Mouse (Mus musculus) heart, adult 2 months (tissue): ENCODE data around the gene Cirbp. TPM values are rescaled to one million over a fixed set of nuclear protein-coding genes. Genes with fewer than 3 reads are reported as not detected.

Source experiments
- DNase-seq, 2 experiments: peaks; one replicate each; pipeline ENCODE4 v3.0.0; 2021
- H3K27ac ChIP-seq: fragments of 200-600 bp; 2 replicates; pipeline ENCODE4 v1.8.1; 2022
- H3K27me3 ChIP-seq: fragments of 200-500 bp; 2 replicates; pipeline ENCODE4 v1.6.1; 2012; ENCODE audit warnings: mild to moderate bottlenecking, low read length, inconsistent platforms, mixed read lengths; ENCODE audit not compliant: control insufficient read depth, insufficient read depth
- H3K36me3 ChIP-seq: fragments of 200-500 bp; 2 replicates; pipeline ENCODE4 v1.6.1; 2012; ENCODE audit warnings: low read length, inconsistent platforms; ENCODE audit not compliant: control insufficient read depth, insufficient read depth
- H3K4me1 ChIP-seq: fragments of 200-500 bp; 2 replicates; pipeline ENCODE4 v1.6.1; 2011; ENCODE audit warnings: low read length; ENCODE audit not compliant: control insufficient read depth, insufficient read depth
- H3K4me3 ChIP-seq: fragments of 200-600 bp; 2 replicates; pipeline ENCODE4 v1.8.1; 2022
- H3K79me2 ChIP-seq: fragments of 200-500 bp; replicated peaks from 2 replicates; pipeline ENCODE4 v1.6.1; 2012; ENCODE audit warnings: mild to moderate bottlenecking, inconsistent platforms, low read length, moderate library complexity, mixed read lengths; ENCODE audit not compliant: control insufficient read depth, insufficient read depth
- H3K9ac ChIP-seq: fragments of 200-500 bp; 2 replicates; pipeline ENCODE4 v1.6.1; 2012; ENCODE audit warnings: low read depth, mild to moderate bottlenecking, control low read depth, inconsistent platforms, low read length, mixed read lengths
- CTCF ChIP-seq: fragments of 200-600 bp; IDR thresholded peaks from 2 replicates; pipeline ENCODE4 v1.8.1; 2022; ENCODE audit warnings: antibody characterized with exemption, mild to moderate bottlenecking, moderate library complexity
- EP300 ChIP-seq: fragments of 200-500 bp; IDR thresholded peaks from 2 replicates; pipeline ENCODE4 v1.6.1; 2011; ENCODE audit warnings: low read depth, low read length, control low read depth; ENCODE audit not compliant: insufficient read depth
- POLR2A ChIP-seq: fragments of 200-500 bp; IDR thresholded peaks from 2 replicates; pipeline ENCODE4 v1.6.1; 2011; ENCODE audit warnings: mild to moderate bottlenecking, low read depth, low read length, control low read depth; ENCODE audit not compliant: insufficient read depth
- WGBS: fragments of 180-500 bp; shearing (Covaris S2); methylation state at CpG from one replicate; pipeline ENCODE4 v1.1.7; 2018; 5-methylcytosine and 5-hydroxymethylcytosine counted together
- intact Hi-C: fragments of 180-260 bp; cut with DNase I; formaldehyde crosslinking; loops from one replicate; pipeline ENCODE4 v1.15.1; 2025
- polyA plus RNA-seq: library from polyadenylated mRNA; depleted of rRNA; stranded (reverse); fragments of >200 nt; gene quantifications from 2 replicates; pipeline ENCODE4 v1.2.3, GENCODE M21; 2012
- total RNA-seq, 2 experiments: library from RNA; stranded (reverse); gene quantifications; 2 replicates each; pipeline ENCODE4 v1.2.3; 2021

Cirbp gene
- total and polyA plus RNA-seq, 3 experiments: 34.2 to 85.8 (median 43.2) TPM

- TF ChIP-seq CTCF: no peak
- no peak for TF ChIP-seq EP300
- no peak for TF ChIP-seq POLR2A
- intact Hi-C loops: loop anchor here (5.0 to 10.0 kb wide), 3 partner anchors 48 to 193 kb away; partner anchors contain the start of genes 2310011J03Rik, Mum1, Pcsk4 and Reep6
- Histone ChIP-seq H3K79me2 (no peaks in the 10 kb centered on the region), H3K36me3 (no peaks in the 10 kb centered on the region), H3K4me3 (peak within 1 kb of the TSS; percentile 58), H3K4me1 (no peaks in the 10 kb centered on the region), H3K27ac (peak within 1 kb of the TSS; percentile 40; the same call in 1 of the 2 replicates), H3K9ac (peak within 1 kb of the TSS; percentile 70), H3K27me3 (no peaks in the 10 kb centered on the region)
- 10% methylated on average over 94 of the region's 106 CpGs for WGBS
- DNase-seq: peak; percentile 68 to 73
These were observed 13.6 kb downstream of the Cirbp start, which contains the start of gene Efna2 for GRCm38 (mm10) chr10:80179068-80180051. Efna2 (plus strand) TSS chr10:80179482.

GRCm38 (mm10) chr10:80180288-80180687 is 14.5 kb downstream of the Cirbp start:
- TF ChIP-seq EP300 (no peak), CTCF (no peak), POLR2A (no peak)
- no peak for DNase-seq
- 64% methylated on average over 6 of the region's 6 CpGs for WGBS
- Histone ChIP-seq H3K27me3 (no peaks in the 10 kb centered on the region), H3K9ac (no peak overlapping the region), H3K4me1 (no peaks in the 10 kb centered on the region), H3K36me3 (no peaks in the 10 kb centered on the region), H3K27ac (no peak overlapping the region), H3K4me3 (no peak overlapping the region), H3K79me2 (no peaks in the 10 kb centered on the region)
- intact Hi-C loops: no loop called here

GRCm38 (mm10) chr10:80180823-80181222 is 15.0 kb downstream of the Cirbp start:
- no peak for DNase-seq
- Histone ChIP-seq H3K36me3 (no peaks in the 10 kb centered on the region), H3K9ac (no peak overlapping the region), H3K4me3 (no peak overlapping the region), H3K27ac (no peak overlapping the region), H3K27me3 (no peaks in the 10 kb centered on the region), H3K79me2 (no peaks in the 10 kb centered on the region), H3K4me1 (no peaks in the 10 kb centered on the region)
- intact Hi-C loops: no loop called here
- no peak for TF ChIP-seq CTCF
- TF ChIP-seq POLR2A: no peak
- TF ChIP-seq EP300: no peak
- WGBS: 76% methylated on average over 5 of the region's 5 CpGs

- intact Hi-C loops: no loop called here
- TF ChIP-seq CTCF: no peak
- no peak for TF ChIP-seq POLR2A
- TF ChIP-seq EP300: no peak
These were observed 16.8 kb downstream of the Cirbp start for GRCm38 (mm10) chr10:80182547-80182946.

GRCm38 (mm10) chr10:80186649-80187048 is 20.9 kb downstream of the Cirbp start:
- no peak for TF ChIP-seq EP300
- no peak for TF ChIP-seq CTCF
- no peak for TF ChIP-seq POLR2A
- no peak for DNase-seq
- H3K4me1 ChIP-seq: no peaks in the 10 kb centered on the region
- H3K36me3 ChIP-seq: no peaks in the 10 kb centered on the region
- H3K27me3 ChIP-seq: 0 out of 2 replicates have a peak, but pooled peaks cover 1% of the 10 kb centered on the region
- intact Hi-C loops: no loop called here
- no peak overlapping the region for H3K9ac ChIP-seq
- H3K27ac ChIP-seq: no peak overlapping the region
- H3K79me2 ChIP-seq: no peaks in the 10 kb centered on the region
- WGBS: 50% methylated on average over 27 of the region's 27 CpGs
- H3K4me3 ChIP-seq: no peak overlapping the region

More at GRCm38 (mm10) chr10:80182547-80182946, 16.8 kb downstream of the Cirbp start:
- H3K36me3 ChIP-seq: no peaks in the 10 kb centered on the region
- no peaks in the 10 kb centered on the region for H3K4me1 ChIP-seq
- no peak for DNase-seq
- H3K27ac ChIP-seq: no peak overlapping the region
- no peak overlapping the region for H3K9ac ChIP-seq
- 0 out of 2 replicates have a peak, but pooled peaks cover 1% of the 10 kb centered on the region for H3K27me3 ChIP-seq
- no peaks in the 10 kb centered on the region for H3K79me2 ChIP-seq
- H3K4me3 ChIP-seq: no peak overlapping the region
- 88% methylated on average over 7 of the region's 7 CpGs for WGBS
